Mouse (Mus musculus) CD8-positive naive resting alpha-beta T cell, adult 2 months (primary cell): ENCODE data around the gene Hecw1.

Source experiments
- DNase-seq, 2 experiments: peaks; one replicate each; pipeline ENCODE4 v3.0.0; 2022; ENCODE audit warnings: low read depth in 2 of 2, low spot score in 2 of 2

Gene Hecw1

GRCm38 (mm10) chr13:14522906-14523269 lies at the start of gene Hecw1:
Gene Hecw1 (minus strand): TSS chr13:14523228.
- no peak for DNase-seq

- DNase-seq: no peak
Measured at GRCm38 (mm10) chr13:14561336-14561735, 38.3 kb upstream of the Hecw1 start.

- no peak for DNase-seq
Measured at GRCm38 (mm10) chr13:14552628-14553027, 29.6 kb upstream of the Hecw1 start.

GRCm38 (mm10) chr13:14542860-14543259 lies 19.8 kb upstream of the Hecw1 start:
- no peak for DNase-seq

- DNase-seq: no peak
Measured at GRCm38 (mm10) chr13:14522128-14522905, 711 bp downstream of the Hecw1 start.

GRCm38 (mm10) chr13:14521746-14522127 lies 1.3 kb downstream of the Hecw1 start:
- DNase-seq: no peak

GRCm38 (mm10) chr13:14519605-14520004 lies 3.4 kb downstream of the Hecw1 start:
- no peak for DNase-seq

- no peak for DNase-seq
Measured at GRCm38 (mm10) chr13:14517478-14517877, 5.5 kb downstream of the Hecw1 start.

- DNase-seq: no peak
Measured at GRCm38 (mm10) chr13:14515106-14515505, 7.9 kb downstream of the Hecw1 start.

GRCm38 (mm10) chr13:14513934-14514333 lies 9.1 kb downstream of the Hecw1 start:
- no peak for DNase-seq

GRCm38 (mm10) chr13:14506765-14507164 lies 16.3 kb downstream of the Hecw1 start:
- no peak for DNase-seq

- no peak for DNase-seq
Measured at GRCm38 (mm10) chr13:14500251-14500650, 22.8 kb downstream of the Hecw1 start.

- DNase-seq: no peak
Measured at GRCm38 (mm10) chr13:14498780-14499179, 24.2 kb downstream of the Hecw1 start.

- DNase-seq: no peak
Measured at GRCm38 (mm10) chr13:14496954-14497353, 26.1 kb downstream of the Hecw1 start.

GRCm38 (mm10) chr13:14487812-14488211 lies 35.2 kb downstream of the Hecw1 start:
- no peak for DNase-seq

- DNase-seq: no peak
Measured at GRCm38 (mm10) chr13:14471121-14471520, 51.9 kb downstream of the Hecw1 start.

GRCm38 (mm10) chr13:14467517-14467916 lies 55.5 kb downstream of the Hecw1 start:
- DNase-seq: no peak

- no peak for DNase-seq
Measured at GRCm38 (mm10) chr13:14461036-14461435, 62.0 kb downstream of the Hecw1 start.

- DNase-seq: no peak
Measured at GRCm38 (mm10) chr13:14457043-14457442, 66.0 kb downstream of the Hecw1 start.

GRCm38 (mm10) chr13:14439540-14439939 lies 83.5 kb downstream of the Hecw1 start:
- no peak for DNase-seq

GRCm38 (mm10) chr13:14428845-14429553 lies 94.0 kb downstream of the Hecw1 start:
- DNase-seq: no peak

GRCm38 (mm10) chr13:14424836-14425235 lies 98.2 kb downstream of the Hecw1 start:
- no peak for DNase-seq

GRCm38 (mm10) chr13:14413405-14413804 lies 109.6 kb downstream of the Hecw1 start:
- DNase-seq: no peak
